Mouse (Mus musculus) embryonic facial prominence, embryonic 15.5 days (tissue): Measurements from ENCODE around the gene Vps36. TPM values are rescaled to one million over a fixed set of nuclear protein-coding genes. Genes with fewer than 3 reads are reported as not detected.

Source experiments
- ATAC-seq: fragments of 200-750 bp; cut with Nextera tagmentation; 2 replicates; pipeline ENCODE4 v1.8.0; 2017; ENCODE audit warnings: low read depth, moderate TSS enrichment; ENCODE audit not compliant: insufficient number of reproducible peaks, low FRiP score, low TSS enrichment
- H3K27ac ChIP-seq: fragments of 300-500 bp; sonication (generic); replicated peaks from 2 replicates; pipeline ENCODE4 v1.5.1; 2015; ENCODE audit warnings: mild to moderate bottlenecking, inconsistent platforms
- H3K27me3 ChIP-seq: fragments of 300-500 bp; sonication (generic); 2 replicates; pipeline ENCODE4 v1.6.1; 2015; ENCODE audit warnings: inconsistent platforms
- H3K36me3 ChIP-seq: fragments of 300-500 bp; sonication (generic); 2 replicates; pipeline ENCODE4 v1.6.1; 2015; ENCODE audit warnings: mild to moderate bottlenecking, inconsistent platforms
- H3K4me1 ChIP-seq: fragments of 300-500 bp; sonication (generic); 2 replicates; pipeline ENCODE4 v1.6.1; 2015; ENCODE audit warnings: inconsistent platforms
- H3K4me2 ChIP-seq: fragments of 300-500 bp; sonication (generic); replicated peaks from 2 replicates; pipeline ENCODE4 v1.6.1; 2015; ENCODE audit warnings: mild to moderate bottlenecking, inconsistent platforms
- H3K4me3 ChIP-seq: fragments of 300-500 bp; sonication (generic); replicated peaks from 2 replicates; pipeline ENCODE4 v1.5.1; 2015; ENCODE audit warnings: mild to moderate bottlenecking, inconsistent platforms
- H3K9ac ChIP-seq: fragments of 300-500 bp; sonication (generic); 2 replicates; pipeline ENCODE4 v1.6.1; 2015; ENCODE audit warnings: inconsistent platforms
- H3K9me3 ChIP-seq: fragments of 300-500 bp; sonication (generic); replicated peaks from 2 replicates; pipeline ENCODE4 v1.6.1; 2016; ENCODE audit warnings: inconsistent platforms
- WGBS: fragments of 180-500 bp; shearing (Covaris S2); methylation state at CpG from one replicate; pipeline ENCODE4 v1.1.7; 2015; 5-methylcytosine and 5-hydroxymethylcytosine counted together
- polyA plus RNA-seq: library from polyadenylated mRNA; unstranded; fragments of >200 nt; fragmentation: Nextera tagmentation; extraction: Ambion mirVana; gene quantifications from 2 replicates; pipeline ENCODE4 v1.2.1, GENCODE M21; 2015

Gene Vps36
- polyA plus RNA-seq, 1 experiment from 2014 or later = 38.5 TPM

- Histone ChIP-seq H3K27me3 (0 out of 2 replicates have a peak, but pooled peaks cover 5% of the 10 kb centered on the region), H3K9me3 (no peaks in the 10 kb centered on the region), H3K4me2 (no peak overlapping the region), H3K9ac (no peak overlapping the region), H3K27ac (no peak overlapping the region), H3K4me1 (no peaks in the 10 kb centered on the region), H3K36me3 (peaks cover 16% of the 10 kb centered on the region; the same call in 1 of the 2 replicates), H3K4me3 (no peak overlapping the region)
- 49% methylated on average over 8 of the region's 8 CpGs for WGBS
- no peak for ATAC-seq
Measured at GRCm38 (mm10) chr8:22226361-22226760, 33.8 kb downstream of the Vps36 start.

- Histone ChIP-seq H3K36me3 (peaks cover 11% of the 10 kb centered on the region; the same call in 1 of the 2 replicates), H3K27me3 (0 out of 2 replicates have a peak, but pooled peaks cover 5% of the 10 kb centered on the region), H3K4me3 (peak within 1 kb of the TSS; percentile 53), H3K9me3 (no peaks in the 10 kb centered on the region), H3K4me1 (no peaks in the 10 kb centered on the region), H3K9ac (no peak within 1 kb of the TSS), H3K27ac (no peak within 1 kb of the TSS), H3K4me2 (peak within 1 kb of the TSS; percentile 92)
- peak; percentile 69 for ATAC-seq
- WGBS = under 1% methylated on average over 38 of the region's 39 CpGs
Measured at GRCm38 (mm10) chr8:22227061-22227877, 34.7 kb downstream of the Vps36 start, which contains the start of gene Thsd1. TSS of gene Thsd1 (plus strand) at chr8:22227313.

- Histone ChIP-seq H3K4me1 (no peaks in the 10 kb centered on the region), H3K36me3 (no peaks in the 10 kb centered on the region), H3K27ac (no peak overlapping the region), H3K4me2 (no peak overlapping the region), H3K4me3 (no peak overlapping the region), H3K27me3 (0 out of 2 replicates have a peak, but pooled peaks cover 5% of the 10 kb centered on the region), H3K9me3 (no peaks in the 10 kb centered on the region), H3K9ac (no peak overlapping the region)
- 39% methylated on average over 7 of the region's 7 CpGs for WGBS
- ATAC-seq = no peak
Measured at GRCm38 (mm10) chr8:22228621-22229020, 36.0 kb downstream of the Vps36 start.

- no peak overlapping the region for H3K4me3 ChIP-seq
- no peaks in the 10 kb centered on the region for H3K9me3 ChIP-seq
- WGBS = 89% methylated on average over 9 of the region's 9 CpGs
- H3K9ac ChIP-seq = no peak overlapping the region
- H3K27me3 ChIP-seq = no peaks in the 10 kb centered on the region
- H3K27ac ChIP-seq = no peak overlapping the region
- no peak overlapping the region for H3K4me2 ChIP-seq
- H3K36me3 ChIP-seq = no peaks in the 10 kb centered on the region
- H3K4me1 ChIP-seq = no peaks in the 10 kb centered on the region
- no peak for ATAC-seq
Measured at GRCm38 (mm10) chr8:22242986-22243385, 50.4 kb downstream of the Vps36 start.

GRCm38 (mm10) chr8:22245663-22246062 lies 53.1 kb downstream of the Vps36 start:
- no peak for ATAC-seq
- Histone ChIP-seq H3K27me3 (no peaks in the 10 kb centered on the region), H3K4me3 (no peak overlapping the region), H3K27ac (no peak overlapping the region), H3K9ac (no peak overlapping the region), H3K9me3 (no peaks in the 10 kb centered on the region), H3K4me2 (no peak overlapping the region), H3K4me1 (no peaks in the 10 kb centered on the region), H3K36me3 (no peaks in the 10 kb centered on the region)
- 62% methylated on average over 1 of the region's 1 CpGs for WGBS

GRCm38 (mm10) chr8:22247956-22248355 lies 55.3 kb downstream of the Vps36 start:
- Histone ChIP-seq H3K9ac (no peak overlapping the region), H3K36me3 (no peaks in the 10 kb centered on the region), H3K4me3 (no peak overlapping the region), H3K27me3 (no peaks in the 10 kb centered on the region), H3K4me2 (no peak overlapping the region), H3K9me3 (no peaks in the 10 kb centered on the region), H3K4me1 (no peaks in the 10 kb centered on the region), H3K27ac (no peak overlapping the region)
- no peak for ATAC-seq
- WGBS = 61% methylated on average over 12 of the region's 12 CpGs

GRCm38 (mm10) chr8:22249080-22249479 lies 56.5 kb downstream of the Vps36 start:
- H3K4me1 ChIP-seq = no peaks in the 10 kb centered on the region
- no peaks in the 10 kb centered on the region for H3K9me3 ChIP-seq
- no peak overlapping the region for H3K9ac ChIP-seq
- no peak overlapping the region for H3K27ac ChIP-seq
- ATAC-seq = no peak
- no peaks in the 10 kb centered on the region for H3K27me3 ChIP-seq
- H3K36me3 ChIP-seq = no peaks in the 10 kb centered on the region
- no peak overlapping the region for H3K4me2 ChIP-seq
- 72% methylated on average over 9 of the region's 9 CpGs for WGBS
- H3K4me3 ChIP-seq = no peak overlapping the region

GRCm38 (mm10) chr8:22258946-22259450 lies 66.4 kb downstream of the Vps36 start:
- no peaks in the 10 kb centered on the region for H3K36me3 ChIP-seq
- ATAC-seq = no peak

GRCm38 (mm10) chr8:22259531-22259930 lies 66.9 kb downstream of the Vps36 start:
- ATAC-seq = peak; percentile 56; the same call in 1 of the 2 replicates
- 61% methylated on average over 12 of the region's 12 CpGs for WGBS
- H3K27ac ChIP-seq = peak overlapping the region; percentile 44; the same call in 1 of the 2 replicates

More at GRCm38 (mm10) chr8:22258946-22259450, 66.4 kb downstream of the Vps36 start:
- no peaks in the 10 kb centered on the region for H3K9me3 ChIP-seq
- H3K27me3 ChIP-seq = no peaks in the 10 kb centered on the region
- 0 out of 2 replicates have a peak, but pooled peaks cover 5% of the 10 kb centered on the region for H3K4me1 ChIP-seq
- no peak overlapping the region for H3K27ac ChIP-seq
- H3K4me3 ChIP-seq = no peak overlapping the region
- H3K9ac ChIP-seq = no peak overlapping the region
- H3K4me2 ChIP-seq = no peak overlapping the region
- WGBS = 85% methylated on average over 18 of the region's 18 CpGs

GRCm38 (mm10) chr8:22260091-22260722 lies 67.6 kb downstream of the Vps36 start:
- Histone ChIP-seq H3K27me3 (no peaks in the 10 kb centered on the region), H3K4me3 (no peak overlapping the region), H3K9me3 (no peaks in the 10 kb centered on the region), H3K4me1 (0 out of 2 replicates have a peak, but pooled peaks cover 5% of the 10 kb centered on the region), H3K36me3 (no peaks in the 10 kb centered on the region), H3K27ac (no peak overlapping the region; the same call in 1 of the 2 replicates), H3K4me2 (no peak overlapping the region), H3K9ac (no peak overlapping the region)
- WGBS = 49% methylated on average over 9 of the region's 9 CpGs
- ATAC-seq = no peak

More at GRCm38 (mm10) chr8:22259531-22259930, 66.9 kb downstream of the Vps36 start:
- H3K36me3 ChIP-seq = no peaks in the 10 kb centered on the region
- no peak overlapping the region for H3K4me2 ChIP-seq
- H3K4me1 ChIP-seq = 0 out of 2 replicates have a peak, but pooled peaks cover 5% of the 10 kb centered on the region
- H3K9ac ChIP-seq = no peak overlapping the region
- no peaks in the 10 kb centered on the region for H3K27me3 ChIP-seq
- no peak overlapping the region for H3K4me3 ChIP-seq
- H3K9me3 ChIP-seq = no peaks in the 10 kb centered on the region

- Histone ChIP-seq H3K4me1 (0 out of 2 replicates have a peak, but pooled peaks cover 5% of the 10 kb centered on the region), H3K27me3 (no peaks in the 10 kb centered on the region), H3K4me2 (no peak overlapping the region), H3K4me3 (no peak overlapping the region), H3K36me3 (no peaks in the 10 kb centered on the region), H3K27ac (no peak overlapping the region), H3K9ac (no peak overlapping the region), H3K9me3 (no peaks in the 10 kb centered on the region)
- ATAC-seq = no peak
- 83% methylated on average over 3 of the region's 3 CpGs for WGBS
Measured at GRCm38 (mm10) chr8:22262267-22262666, 69.7 kb downstream of the Vps36 start.
